Mouse (Mus musculus): ENCODE data around the gene Mybl2. TPM values are rescaled to one million over a fixed set of nuclear protein-coding genes. Genes with fewer than 3 reads are reported as not detected.

Gene Mybl2
- 30.3 and 35.9 TPM in 2 replicates for polyA plus RNA-seq (2012; rRNA removed)

GRCm38 (mm10) chr2:163054335-163054840 is at the start of gene Mybl2:
Mybl2 (plus strand) TSS chr2:163054687.

GRCm38 (mm10) chr2:163016916-163017743 is 37.4 kb upstream of the Mybl2 start, which contains the start of gene Ift52:
Ift52 (plus strand) TSS chr2:163017354.

GRCm38 (mm10) chr2:163087728-163088127 is 33.2 kb downstream of the Mybl2 start, which contains the start of gene Gtsf1l:
Gtsf1l (minus strand) TSS chr2:163087855.

Other genes with a start within 250 kb of the Mybl2 start
- gene Srsf6, start 123.2 kb upstream of the Mybl2 start, polyA plus RNA-seq (2012; rRNA removed): 117 and 129 TPM in 2 replicates
- gene L3mbtl1, start 111.2 kb upstream of the Mybl2 start, polyA plus RNA-seq (2012; rRNA removed): 0.09 and 0.10 TPM in 2 replicates
- 1.7 and 2.2 TPM in 2 replicates for gene Sgk2, start 67.4 kb upstream of the Mybl2 start, polyA plus RNA-seq (2012; rRNA removed)
- gene Ift52, start 37.3 kb upstream of the Mybl2 start, polyA plus RNA-seq (2012; rRNA removed): 10.9 and 12.1 TPM in 2 replicates
- not detected in 2 replicates for gene Gtsf1l, start 33.2 kb downstream of the Mybl2 start, polyA plus RNA-seq (2012; rRNA removed)
- gene Tox2, start 148.4 kb downstream of the Mybl2 start, polyA plus RNA-seq (2012; rRNA removed): 0.70 and 0.76 TPM in 2 replicates